Mouse (Mus musculus) ES-Bruce4 (cell line): Measurements from ENCODE around the gene Sez6.

Source experiments
- CTCF ChIP-seq: IDR thresholded peaks from one replicate; pipeline ENCODE4 v1.8.1; 2011; ENCODE audit warnings: low read depth, low read length
- POLR2A ChIP-seq: IDR thresholded peaks from one replicate; pipeline ENCODE4 v1.8.1; 2011; ENCODE audit warnings: low read length; ENCODE audit not compliant: insufficient read depth

DNA sequence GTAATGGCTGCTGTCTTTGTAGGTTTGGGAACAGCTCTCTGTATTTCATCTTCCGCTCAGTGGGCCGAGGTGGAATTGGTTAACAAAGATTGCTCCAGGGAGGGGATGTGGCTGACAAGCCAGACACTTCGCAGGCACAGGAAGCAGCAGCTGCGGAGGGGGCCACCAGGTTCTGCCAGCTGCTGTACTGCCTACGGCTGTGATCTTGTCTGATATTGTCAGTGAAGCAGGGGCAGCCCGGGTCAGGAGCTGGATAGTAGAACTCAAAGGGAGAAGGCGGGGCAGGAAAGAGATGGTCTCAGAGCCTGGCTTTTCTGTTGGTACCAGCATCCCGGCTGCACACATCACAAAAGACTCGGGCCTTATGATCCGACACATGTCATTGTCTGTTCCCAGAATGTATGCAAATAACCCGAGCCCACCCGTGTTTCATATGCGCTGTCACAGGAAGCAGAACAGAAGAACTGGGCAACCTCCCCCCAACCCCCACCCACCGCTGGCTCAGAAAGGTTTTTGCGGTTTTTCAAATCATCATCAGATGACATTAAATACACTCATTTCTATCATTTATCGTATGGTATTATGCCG lies 43.1 kb upstream of the Sez6 start:
- TF ChIP-seq CTCF (no peak), POLR2A (no peak)
